Mouse (Mus musculus) liver, postnatal 0 days (tissue): ENCODE results near the gene Tbc1d10c.

ENCODE experiments used
- CTCF ChIP-seq: sonication (generic); IDR thresholded peaks from 2 replicates; pipeline ENCODE4 v1.5.1; 2016; ENCODE audit warnings: antibody characterized with exemption, low read depth
- EP300 ChIP-seq: IDR thresholded peaks from 2 replicates; pipeline ENCODE4 v1.6.1; 2016; ENCODE audit warnings: antibody characterized with exemption, low read depth, mild to moderate bottlenecking

DNA sequence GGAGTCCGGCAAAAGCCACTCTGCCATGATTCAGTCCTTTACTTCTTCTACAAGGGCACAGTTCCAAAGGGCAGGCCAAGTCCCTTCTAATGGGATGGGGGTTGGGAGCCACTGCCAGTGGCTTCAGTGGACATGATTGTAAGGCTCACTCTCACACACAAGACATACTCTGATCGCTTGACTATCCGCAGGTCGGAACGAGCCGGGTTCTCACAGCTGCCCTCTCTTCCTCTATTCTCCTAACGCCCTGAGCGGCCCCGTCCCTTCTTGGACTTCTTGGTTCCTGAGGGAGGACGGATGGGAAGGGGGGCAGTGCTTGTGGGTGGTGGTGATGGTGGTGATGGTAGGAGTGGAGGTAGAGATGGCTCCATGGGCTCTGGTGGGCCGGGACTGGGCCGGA lies 34.3 kb downstream of the Tbc1d10c start:
- TF ChIP-seq CTCF (no peak), EP300 (no peak)
